Mouse (Mus musculus): ENCODE results near the gene Ost4. TPM values are rescaled to one million over a fixed set of nuclear protein-coding genes. Genes with fewer than 3 reads are reported as not detected.

Gene Ost4
- total RNA-seq (2014; rRNA removed), result 116 and 130 TPM in 2 replicates
- polyA plus RNA-seq (2015; fragmentation: Nextera tagmentation; extraction: Ambion mirVana), result 190 and 236 TPM in 2 replicates

GRCm38 (mm10) chr5:30907413-30908059 is at the start of gene Ost4:
TSS of gene Ost4 (minus strand) at chr5:30907788.
- Histone ChIP-seq H3K27ac (ENCODE audit: low read depth, low read length) (peak within 1 kb of the TSS; percentile 82), H3K9ac (peak within 1 kb of the TSS; percentile 84), H3K4me3 (ENCODE audit: low read depth, low read length) (peak within 1 kb of the TSS; percentile 69), H3K9me3 (ENCODE audit: low read length) (no peaks in the 10 kb centered on the region), H3K4me2 (ENCODE audit: low read depth) (peak within 1 kb of the TSS; percentile 96), H3K36me3 (ENCODE audit: insufficient read depth) (peaks cover 36% of the 10 kb centered on the region), H3K27me3 (ENCODE audit: insufficient read depth, low read length) (no peaks in the 10 kb centered on the region), H3K4me1 (ENCODE audit: insufficient read depth) (peaks cover 10% of the 10 kb centered on the region)
- WGBS, result 2% methylated on average over 58 of the region's 58 CpGs
- DNase-seq (peak; percentile 96), ATAC-seq (peak; percentile 98)
- no peak for TF ChIP-seq CTCF (IDR thresholded peaks at IDR 0.05; ENCODE audit: low read depth)

- peaks cover 59% of the 10 kb centered on the region for H3K36me3 ChIP-seq (ENCODE audit: insufficient read depth)
- no peaks in the 10 kb centered on the region for H3K9me3 ChIP-seq (ENCODE audit: low read length)
- ATAC-seq, result no peak
- H3K27ac ChIP-seq (ENCODE audit: low read depth, low read length), result no peak overlapping the region
- H3K4me1 ChIP-seq (ENCODE audit: insufficient read depth), result peaks cover 11% of the 10 kb centered on the region
- no peak overlapping the region for H3K4me2 ChIP-seq (ENCODE audit: low read depth)
- no peak for DNase-seq
- H3K4me3 ChIP-seq (ENCODE audit: low read depth, low read length), result no peak overlapping the region
- TF ChIP-seq CTCF (IDR thresholded peaks at IDR 0.05; ENCODE audit: low read depth), result no peak
- WGBS, result 94% methylated on average over 6 of the region's 6 CpGs
- H3K9ac ChIP-seq, result no peak overlapping the region
- no peaks in the 10 kb centered on the region for H3K27me3 ChIP-seq (ENCODE audit: insufficient read depth, low read length)
Observed at GRCm38 (mm10) chr5:30955751-30956150, 48.2 kb upstream of the Ost4 start.

- DNase-seq (no peak), ATAC-seq (no peak)
- Histone ChIP-seq H3K36me3 (ENCODE audit: insufficient read depth) (peaks cover 59% of the 10 kb centered on the region), H3K4me3 (ENCODE audit: low read depth, low read length) (no peak overlapping the region), H3K4me2 (ENCODE audit: low read depth) (no peak overlapping the region), H3K9ac (no peak overlapping the region), H3K27me3 (ENCODE audit: insufficient read depth, low read length) (no peaks in the 10 kb centered on the region), H3K9me3 (ENCODE audit: low read length) (no peaks in the 10 kb centered on the region), H3K4me1 (ENCODE audit: insufficient read depth) (peaks cover 16% of the 10 kb centered on the region), H3K27ac (ENCODE audit: low read depth, low read length) (no peak overlapping the region)
- no peak for TF ChIP-seq CTCF (IDR thresholded peaks at IDR 0.05; ENCODE audit: low read depth)
- WGBS, result 94% methylated on average over 9 of the region's 9 CpGs
Observed at GRCm38 (mm10) chr5:30954556-30954955, 47.0 kb upstream of the Ost4 start.

- peaks cover 59% of the 10 kb centered on the region for H3K36me3 ChIP-seq (ENCODE audit: insufficient read depth)
- H3K4me1 ChIP-seq (ENCODE audit: insufficient read depth), result peaks cover 17% of the 10 kb centered on the region
- WGBS, result 95% methylated on average over 6 of the region's 6 CpGs
- no peak for TF ChIP-seq CTCF (IDR thresholded peaks at IDR 0.05; ENCODE audit: low read depth)
- ATAC-seq (no peak), DNase-seq (no peak)
- no peak overlapping the region for H3K4me2 ChIP-seq (ENCODE audit: low read depth)
- no peaks in the 10 kb centered on the region for H3K27me3 ChIP-seq (ENCODE audit: insufficient read depth, low read length)
- no peak overlapping the region for H3K4me3 ChIP-seq (ENCODE audit: low read depth, low read length)
- no peak overlapping the region for H3K27ac ChIP-seq (ENCODE audit: low read depth, low read length)
- no peak overlapping the region for H3K9ac ChIP-seq
- no peaks in the 10 kb centered on the region for H3K9me3 ChIP-seq (ENCODE audit: low read length)
Observed at GRCm38 (mm10) chr5:30954065-30954464, 46.5 kb upstream of the Ost4 start.

- H3K27me3 ChIP-seq (ENCODE audit: insufficient read depth, low read length), result no peaks in the 10 kb centered on the region
- H3K36me3 ChIP-seq (ENCODE audit: insufficient read depth), result peaks cover 46% of the 10 kb centered on the region
- H3K9me3 ChIP-seq (ENCODE audit: low read length), result no peaks in the 10 kb centered on the region
- no peak for ATAC-seq
- WGBS, result 86% methylated on average over 5 of the region's 5 CpGs
- peaks cover 13% of the 10 kb centered on the region; the same call in 1 of the 2 replicates for H3K4me1 ChIP-seq (ENCODE audit: insufficient read depth)
- no peak for TF ChIP-seq CTCF (IDR thresholded peaks at IDR 0.05; ENCODE audit: low read depth)
- no peak overlapping the region for H3K4me3 ChIP-seq (ENCODE audit: low read depth, low read length)
- H3K9ac ChIP-seq, result no peak overlapping the region
- no peak overlapping the region for H3K4me2 ChIP-seq (ENCODE audit: low read depth)
- H3K27ac ChIP-seq (ENCODE audit: low read depth, low read length), result no peak overlapping the region
- DNase-seq, result no peak
Observed at GRCm38 (mm10) chr5:30952551-30952950, 45.0 kb upstream of the Ost4 start.

GRCm38 (mm10) chr5:30951706-30952105 is 44.1 kb upstream of the Ost4 start:
- Histone ChIP-seq H3K4me3 (ENCODE audit: low read depth, low read length) (no peak overlapping the region), H3K4me2 (ENCODE audit: low read depth) (no peak overlapping the region), H3K27me3 (ENCODE audit: insufficient read depth, low read length) (no peaks in the 10 kb centered on the region), H3K27ac (ENCODE audit: low read depth, low read length) (no peak overlapping the region), H3K9ac (no peak overlapping the region), H3K36me3 (ENCODE audit: insufficient read depth) (peaks cover 44% of the 10 kb centered on the region), H3K9me3 (ENCODE audit: low read length) (no peaks in the 10 kb centered on the region), H3K4me1 (ENCODE audit: insufficient read depth) (peaks cover 13% of the 10 kb centered on the region; the same call in 1 of the 2 replicates)
- DNase-seq, result no peak
- no peak for TF ChIP-seq CTCF (IDR thresholded peaks at IDR 0.05; ENCODE audit: low read depth)
- WGBS, result 74% methylated on average over 6 of the region's 6 CpGs
- ATAC-seq, result no peak

- no peak overlapping the region for H3K4me2 ChIP-seq (ENCODE audit: low read depth)
- no peaks in the 10 kb centered on the region for H3K9me3 ChIP-seq (ENCODE audit: low read length)
- peaks cover 13% of the 10 kb centered on the region; the same call in 1 of the 2 replicates for H3K4me1 ChIP-seq (ENCODE audit: insufficient read depth)
- no peak for DNase-seq
- 86% methylated on average over 2 of the region's 2 CpGs for WGBS
- H3K9ac ChIP-seq, result no peak overlapping the region
- peak overlapping the region; percentile 46; the same call in 1 of the 2 replicates for H3K4me3 ChIP-seq (ENCODE audit: low read depth, low read length)
- ATAC-seq, result no peak
- H3K27me3 ChIP-seq (ENCODE audit: insufficient read depth, low read length), result no peaks in the 10 kb centered on the region
- no peak overlapping the region for H3K27ac ChIP-seq (ENCODE audit: low read depth, low read length)
- H3K36me3 ChIP-seq (ENCODE audit: insufficient read depth), result peaks cover 42% of the 10 kb centered on the region
- no peak for TF ChIP-seq CTCF (IDR thresholded peaks at IDR 0.05; ENCODE audit: low read depth)
Observed at GRCm38 (mm10) chr5:30950922-30951321, 43.3 kb upstream of the Ost4 start.
